Mouse (Mus musculus) spleen, postnatal 36 days (tissue): ENCODE measurements around the gene Arid4a.
A peak's percentile ranks its signal among the peaks of the same experiment; 100 is the strongest.
"Not testable (repeated sequence)": the region's sequence is repeated elsewhere in the genome, so short reads cannot be mapped to it uniquely, and the experiment has no call there.

Source experiments
- DNase-seq, 2 experiments: peaks; one replicate each; pipeline ENCODE4 v3.0.0; 2022; ENCODE audit warnings: low spot score in 2 of 2, mixed read lengths in 1 of 2

Gene Arid4a

GRCm38 (mm10) chr12:71016211-71016502 is 367 bp downstream of the Arid4a start:
- DNase-seq, result no peak

- DNase-seq, result peak; percentile 45 to 58
These were observed 882 bp downstream of the Arid4a start for GRCm38 (mm10) chr12:71016503-71017241.

- no peak for DNase-seq
These were observed 1.4 kb downstream of the Arid4a start for GRCm38 (mm10) chr12:71017242-71017571.

GRCm38 (mm10) chr12:71017827-71018226 is 2.0 kb downstream of the Arid4a start:
- no peak for DNase-seq

GRCm38 (mm10) chr12:71019211-71019610 is 3.4 kb downstream of the Arid4a start:
- DNase-seq, result no peak

- DNase-seq, result no peak
These were observed 8.6 kb downstream of the Arid4a start for GRCm38 (mm10) chr12:71024411-71024810.

GRCm38 (mm10) chr12:71028265-71028664 is 12.5 kb downstream of the Arid4a start:
- DNase-seq, result not testable (repeated sequence)

- DNase-seq, result no peak
These were observed 14.5 kb downstream of the Arid4a start for GRCm38 (mm10) chr12:71030260-71030659.

- DNase-seq, result no peak
These were observed 14.9 kb downstream of the Arid4a start for GRCm38 (mm10) chr12:71030722-71031121.

GRCm38 (mm10) chr12:71035826-71036225 is 20.0 kb downstream of the Arid4a start:
- DNase-seq, result no peak

- no peak for DNase-seq
These were observed 21.1 kb downstream of the Arid4a start for GRCm38 (mm10) chr12:71036729-71037404.

- peak; percentile 80 to 86 for DNase-seq
These were observed 24.7 kb downstream of the Arid4a start for GRCm38 (mm10) chr12:71040462-71040861.

GRCm38 (mm10) chr12:71042451-71042850 is 26.7 kb downstream of the Arid4a start:
- no peak for DNase-seq

- DNase-seq, result no peak
These were observed 27.8 kb downstream of the Arid4a start for GRCm38 (mm10) chr12:71043571-71043970.

GRCm38 (mm10) chr12:71044488-71044887 is 28.7 kb downstream of the Arid4a start:
- no peak for DNase-seq

- no peak for DNase-seq
These were observed 30.7 kb downstream of the Arid4a start for GRCm38 (mm10) chr12:71046501-71046900.

GRCm38 (mm10) chr12:71047473-71048078 is 31.8 kb downstream of the Arid4a start:
- DNase-seq, result no peak

- peak; percentile 91 to 92 for DNase-seq
These were observed 32.3 kb downstream of the Arid4a start for GRCm38 (mm10) chr12:71048117-71048516.

- DNase-seq, result no peak
These were observed 32.8 kb downstream of the Arid4a start for GRCm38 (mm10) chr12:71048561-71048960.

- DNase-seq, result no peak
These were observed 33.9 kb downstream of the Arid4a start for GRCm38 (mm10) chr12:71049596-71050265.

GRCm38 (mm10) chr12:71051079-71051478 is 35.3 kb downstream of the Arid4a start:
- peak; percentile 66 to 69 for DNase-seq

- no peak for DNase-seq
These were observed 36.7 kb downstream of the Arid4a start for GRCm38 (mm10) chr12:71052341-71052995.
